Mouse (Mus musculus) yolk sac, embryonic 10.5 days (tissue): ENCODE data around the gene Otulin.

Source experiments
- DNase-seq: peaks from one replicate; pipeline ENCODE4 v3.0.0-alpha.2; 2017; ENCODE audit warnings: low spot score

The Otulin gene

DNA sequence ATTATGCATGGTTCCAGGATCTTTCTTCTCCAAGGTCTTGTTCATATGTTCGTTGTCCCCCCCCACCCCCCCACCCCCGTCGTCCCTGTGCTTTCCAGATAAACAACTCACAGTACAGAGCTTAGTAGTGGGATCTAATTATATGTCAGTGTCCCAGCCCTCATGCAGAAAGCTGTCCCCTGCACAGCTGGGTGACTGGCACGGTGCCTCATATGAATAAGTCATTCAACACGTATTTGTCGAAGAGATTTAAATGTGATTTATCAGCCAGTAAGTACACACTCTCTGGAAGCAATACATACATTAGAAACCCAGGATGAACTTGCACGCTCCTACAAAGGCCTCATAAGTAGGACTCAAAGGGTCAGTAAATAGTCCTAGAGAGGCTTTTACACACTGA, 80.6 kb downstream of the Otulin start:
- no peak for DNase-seq

DNA sequence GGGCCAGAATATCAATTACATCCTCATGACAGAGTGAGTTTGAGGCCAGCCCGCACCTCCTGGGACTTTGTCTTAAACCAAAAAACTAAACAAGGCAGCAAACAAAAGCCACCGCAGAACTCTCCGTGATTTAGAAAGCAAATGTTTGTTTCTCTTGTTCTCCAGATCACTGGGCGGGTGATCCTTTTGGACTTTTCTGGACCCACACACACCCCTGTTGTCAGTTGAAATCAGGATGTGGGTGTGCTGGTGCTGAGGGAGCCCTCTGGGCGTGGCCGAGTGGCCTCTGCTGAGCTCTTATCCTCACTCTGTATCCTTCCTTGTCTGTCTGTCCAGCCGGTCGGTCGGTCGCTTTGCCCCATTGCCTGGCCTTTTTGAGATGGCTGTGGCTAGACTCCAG, 81.4 kb downstream of the Otulin start:
- no peak for DNase-seq

DNA sequence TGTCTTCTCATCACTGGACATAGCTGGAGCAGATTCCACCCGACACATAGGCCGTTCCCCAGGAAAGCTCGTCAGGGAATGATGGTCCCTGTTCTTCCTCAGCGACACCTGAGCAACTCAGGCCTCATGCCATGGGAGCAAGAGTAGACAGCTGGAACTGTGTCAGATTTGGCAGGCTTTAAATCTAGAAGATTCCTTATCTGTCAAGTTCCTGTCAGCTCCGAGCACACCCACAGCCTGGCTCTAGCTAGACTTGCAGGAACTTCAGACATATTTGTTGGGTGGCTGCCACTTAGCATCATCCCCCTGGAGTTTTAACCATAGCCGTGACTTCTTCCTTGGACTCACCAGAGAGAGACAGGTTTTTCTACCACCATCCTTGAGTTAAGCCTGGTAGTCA, 82.4 kb downstream of the Otulin start:
- DNase-seq: no peak

DNA sequence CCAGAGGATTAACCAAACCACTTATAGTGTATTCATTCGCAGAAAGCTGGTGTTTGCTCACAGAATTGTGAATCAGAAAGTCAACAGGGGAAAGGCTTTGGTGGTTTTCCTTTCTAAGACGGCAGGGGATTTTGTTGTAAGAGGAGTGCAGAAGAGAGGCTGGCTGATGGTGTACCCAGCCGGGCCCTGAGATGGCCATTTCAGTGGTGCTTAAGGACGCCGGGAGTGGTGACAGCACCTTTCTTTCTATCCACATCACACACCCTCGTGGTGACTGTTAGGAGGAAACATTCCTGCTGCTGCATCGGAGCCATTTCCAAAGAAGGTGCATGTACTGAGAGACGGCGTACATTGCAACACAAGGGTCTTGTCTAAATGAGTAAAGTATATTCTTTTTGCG, 85.3 kb downstream of the Otulin start:
- DNase-seq: no peak

DNA sequence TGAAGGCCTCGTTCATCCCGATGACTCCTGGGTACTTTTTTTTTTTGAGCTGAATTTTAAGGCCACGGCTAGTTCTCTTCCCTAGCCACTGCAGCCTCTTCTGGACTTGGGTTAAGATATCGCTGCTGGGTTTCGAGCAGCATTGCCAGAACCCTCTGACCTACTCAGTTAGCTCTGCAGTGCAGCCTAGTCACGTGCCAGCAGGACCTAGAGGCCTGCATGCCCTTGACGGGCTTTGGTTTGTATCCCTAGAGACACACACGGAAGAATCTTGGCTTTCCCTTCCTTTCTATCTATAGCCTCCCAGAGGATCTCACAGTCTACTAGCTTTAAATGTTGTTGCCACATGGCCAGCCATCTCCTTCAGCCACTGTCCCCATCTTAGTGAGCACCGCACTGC, 90.7 kb downstream of the Otulin start:
- DNase-seq: no peak

DNA sequence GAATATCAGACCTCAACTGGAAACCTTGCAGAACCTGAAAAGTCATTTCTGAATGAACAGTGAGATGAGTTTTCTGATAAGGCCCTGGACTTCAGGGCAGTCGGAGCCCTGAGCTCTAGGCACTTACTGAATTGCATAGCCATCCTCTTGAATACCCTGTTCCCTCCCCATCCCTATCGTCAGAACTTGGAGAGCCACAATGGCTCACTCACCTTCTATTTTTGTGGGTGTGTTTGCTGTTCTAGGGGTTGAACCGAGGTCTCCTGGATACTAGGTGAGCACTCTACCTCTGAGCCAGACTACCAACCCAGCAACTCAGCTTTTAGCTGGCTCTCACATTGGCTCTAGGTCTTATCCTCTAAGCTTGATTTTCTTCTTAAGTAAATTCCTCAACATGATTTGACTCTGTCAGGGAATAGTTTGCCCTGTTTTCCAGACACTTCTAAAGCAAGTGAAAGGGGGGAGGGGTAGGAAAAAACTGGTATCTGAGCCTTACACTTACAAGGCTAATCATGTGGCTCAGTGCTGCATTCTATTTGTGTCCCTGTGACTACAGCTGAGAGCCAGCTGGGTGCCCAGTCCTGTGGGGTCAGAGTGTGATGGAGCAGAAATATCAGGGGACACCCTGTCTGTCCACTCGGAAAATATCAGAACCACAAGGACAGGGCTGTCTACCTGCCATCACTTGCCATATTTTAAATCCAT, 92.8 kb downstream of the Otulin start:
- DNase-seq: no peak

DNA sequence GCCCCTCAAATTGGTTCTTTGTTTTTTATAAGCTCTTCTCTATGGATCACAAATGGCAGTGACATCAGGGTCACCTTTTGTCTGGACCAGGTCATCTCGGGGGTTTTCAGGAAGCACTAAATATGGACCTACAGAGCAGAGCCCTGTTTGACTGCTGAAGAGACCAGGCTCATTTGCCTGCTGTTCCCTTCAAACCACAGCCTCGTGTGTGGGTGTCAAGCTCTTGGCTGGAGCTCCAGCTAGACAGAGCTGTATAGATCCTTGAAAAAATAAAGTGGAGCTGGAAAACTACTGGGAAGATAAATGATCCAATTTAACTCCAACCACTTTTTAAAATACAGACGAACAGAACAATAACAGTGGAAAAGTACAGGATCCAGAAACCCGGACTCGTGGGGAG, 93.7 kb downstream of the Otulin start:
- no peak for DNase-seq

DNA sequence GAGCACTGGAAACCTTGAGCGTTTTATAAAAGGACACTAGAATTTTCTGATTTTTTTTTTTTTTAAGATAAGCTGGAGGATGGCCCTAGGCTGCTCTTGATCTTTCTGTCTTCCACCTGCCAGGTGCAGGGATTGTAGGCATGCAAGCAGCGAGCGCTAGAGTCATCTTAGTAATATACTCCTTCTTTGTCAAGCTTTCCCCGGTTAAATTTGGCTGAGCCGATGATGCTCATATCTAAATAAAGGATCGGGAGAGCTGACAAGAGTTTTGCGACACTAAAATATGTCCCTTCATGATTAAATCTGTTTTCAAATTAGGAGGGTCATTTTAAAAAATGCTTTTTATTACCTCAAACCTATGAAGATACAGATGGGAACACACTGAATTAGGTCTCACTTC, 94.3 kb downstream of the Otulin start:
- no peak for DNase-seq

DNA sequence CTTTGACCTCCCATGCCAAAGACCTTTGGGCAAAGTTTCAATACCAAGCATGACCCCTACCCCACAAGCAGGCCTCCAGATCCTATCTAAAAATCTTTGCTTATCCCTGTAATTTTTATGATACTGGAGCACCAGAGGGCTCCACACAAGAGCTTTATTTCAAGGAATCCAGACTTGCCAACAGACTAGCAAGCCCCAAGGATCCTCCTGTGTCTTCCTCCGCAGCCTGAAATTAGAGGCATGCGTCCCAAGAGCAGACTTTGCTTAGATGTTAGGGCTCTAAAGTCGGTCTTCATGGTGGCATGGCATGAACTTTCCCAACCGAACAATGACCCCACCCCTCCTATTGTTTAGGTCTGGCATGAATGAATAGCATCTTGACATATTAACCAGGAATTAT, 94.8 kb downstream of the Otulin start:
- DNase-seq: no peak

DNA sequence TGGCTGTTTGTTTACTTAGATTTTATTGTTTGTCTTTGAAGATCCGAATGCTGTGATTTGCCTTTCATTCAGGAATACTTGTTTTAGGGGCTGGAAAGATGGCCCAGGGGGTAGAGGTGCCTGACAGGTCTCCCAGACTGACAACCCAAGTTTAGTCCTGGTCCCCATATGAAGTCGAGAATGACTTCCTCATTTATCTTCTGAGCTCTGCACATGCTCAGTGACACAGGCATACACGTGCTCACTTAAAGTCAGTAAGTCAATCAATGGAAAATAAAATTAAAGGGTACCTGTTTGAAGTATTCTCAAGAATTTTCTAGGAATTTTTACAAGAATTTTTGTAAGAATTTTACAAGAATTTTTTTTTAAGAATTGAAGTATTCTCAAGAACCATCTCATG, 97.5 kb downstream of the Otulin start:
- no peak for DNase-seq

DNA sequence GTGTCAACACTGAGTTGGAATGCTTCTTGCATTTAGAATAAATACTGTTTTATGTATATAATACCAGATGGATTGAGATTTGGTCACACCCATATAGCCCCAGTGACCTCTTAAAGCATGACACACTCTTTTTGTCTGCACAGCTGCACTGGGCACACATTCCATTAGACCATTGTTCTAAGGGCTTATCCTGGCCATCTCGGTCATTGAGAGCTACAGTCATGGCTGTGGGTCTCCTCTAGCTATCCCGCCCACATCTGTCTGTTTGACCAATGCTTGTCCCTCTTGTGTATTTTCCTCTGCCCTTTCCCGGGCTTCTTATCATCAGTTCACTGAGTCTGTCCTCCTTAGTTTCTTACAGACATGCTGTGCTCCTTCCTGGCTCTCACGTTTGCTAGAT, 100.5 kb downstream of the Otulin start:
- no peak for DNase-seq

DNA sequence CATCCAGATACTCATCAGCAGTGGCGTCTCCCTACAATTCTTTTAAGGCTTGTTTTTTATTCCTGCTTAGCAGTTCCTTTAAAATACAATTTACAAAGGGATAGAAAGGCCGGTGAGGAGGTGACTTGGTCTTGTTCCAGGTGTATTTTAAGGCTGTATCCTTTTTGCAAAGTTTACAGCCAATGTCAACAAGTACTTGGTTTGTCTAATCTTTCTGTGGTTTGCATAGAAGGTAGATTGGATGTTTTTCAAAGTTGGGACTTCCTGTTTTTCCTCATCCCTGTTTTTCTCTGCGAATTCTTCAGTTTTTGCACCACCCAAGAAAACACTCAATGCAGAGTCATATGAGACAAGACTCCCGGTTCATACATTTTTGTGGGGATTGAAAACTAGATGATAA, 101.6 kb downstream of the Otulin start:
- no peak for DNase-seq

DNA sequence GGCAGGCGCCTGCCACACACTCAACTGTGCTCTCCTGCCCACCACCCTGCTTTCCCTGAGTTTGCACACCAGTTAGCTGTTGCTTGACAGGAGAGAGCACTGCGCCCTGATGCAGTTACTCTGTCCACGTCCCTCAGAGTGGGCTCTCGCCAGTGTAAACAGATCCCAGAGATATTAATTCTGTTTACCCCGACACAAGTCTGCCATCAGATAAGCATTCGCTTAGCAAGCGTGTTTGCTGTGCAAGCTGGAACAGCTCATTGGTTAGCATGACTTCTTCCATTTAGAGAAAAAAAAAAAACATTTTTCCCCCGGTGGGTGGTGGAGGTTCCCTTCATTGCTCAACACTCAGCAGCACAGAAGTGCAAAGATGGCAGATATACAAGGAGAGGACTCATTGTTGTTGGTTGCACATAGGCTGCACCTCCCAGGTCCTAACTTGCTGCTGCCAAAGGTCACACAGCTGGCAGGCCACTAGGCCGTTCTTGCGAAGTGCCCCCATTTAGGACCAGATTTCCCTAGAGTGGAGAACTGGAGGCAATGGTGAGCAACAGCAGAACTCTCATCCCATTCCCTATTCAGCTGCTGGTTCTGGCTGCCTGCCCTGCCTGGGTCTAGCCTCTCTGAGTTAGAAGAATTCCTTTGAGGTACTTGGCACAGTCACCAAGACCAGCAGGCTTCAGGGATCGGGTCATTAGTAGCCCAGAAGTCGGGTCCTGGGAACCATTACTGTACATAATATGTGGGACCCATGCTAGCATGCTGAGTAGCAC, 105.1 kb downstream of the Otulin start:
- peak; percentile 68 for DNase-seq

DNA sequence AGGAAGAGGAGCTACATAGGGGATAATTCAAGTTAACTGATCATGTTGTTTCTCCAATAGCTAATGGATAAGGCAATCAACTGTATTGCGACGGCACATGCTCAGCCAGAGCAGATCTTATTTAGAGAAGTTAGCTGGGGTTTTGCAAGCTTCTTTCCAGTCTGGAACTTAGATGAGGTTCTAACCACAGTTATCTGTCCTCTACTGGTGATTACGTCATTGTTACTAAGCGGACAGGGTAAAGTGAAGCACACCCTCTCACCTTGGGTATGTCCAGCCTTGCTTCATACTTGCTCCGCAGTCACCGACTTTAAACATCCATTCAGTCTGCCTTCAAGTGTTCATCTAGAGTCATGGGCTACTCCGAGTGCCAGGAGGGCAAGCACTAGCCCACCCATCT, 110.6 kb downstream of the Otulin start:
- DNase-seq: no peak

DNA sequence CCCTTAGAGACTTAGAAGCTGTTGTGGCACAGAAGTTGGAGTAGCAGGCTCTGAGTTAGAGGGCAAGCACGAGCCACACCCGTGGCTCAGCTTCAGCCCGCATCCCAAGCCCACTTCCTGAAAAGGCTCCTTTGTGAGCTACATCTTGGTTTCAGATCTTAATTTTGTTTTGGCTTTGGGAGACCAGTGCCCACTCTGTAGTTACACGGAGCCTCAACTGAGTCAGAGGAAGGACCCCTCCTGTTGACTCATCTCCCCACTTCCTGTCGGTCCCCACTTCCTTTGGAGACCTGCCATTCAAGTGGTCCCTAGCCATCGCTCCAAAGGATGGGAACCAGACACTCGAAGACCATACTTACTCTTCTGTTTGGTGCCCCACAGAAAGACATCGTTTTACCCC, 112.5 kb downstream of the Otulin start:
- DNase-seq: no peak

DNA sequence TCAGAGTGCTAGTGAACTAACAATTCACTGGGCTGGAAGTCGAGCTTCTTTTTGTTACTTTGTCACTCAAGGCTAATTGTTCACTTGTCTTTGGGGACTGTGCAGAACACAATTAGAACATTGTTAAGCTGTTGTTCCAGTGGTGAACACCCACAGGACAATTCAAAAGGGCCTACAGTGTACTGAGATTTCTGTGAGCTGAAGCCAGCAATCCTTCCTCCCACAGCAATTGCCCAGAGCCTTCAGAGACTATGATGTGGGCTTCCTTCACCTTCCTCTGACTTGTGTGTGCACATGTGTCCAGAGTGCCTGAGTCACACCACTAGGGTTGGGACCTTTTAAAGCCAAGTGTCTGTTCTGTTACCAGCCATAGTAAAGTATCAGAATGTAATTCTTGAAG, 113.6 kb downstream of the Otulin start:
- no peak for DNase-seq

DNA sequence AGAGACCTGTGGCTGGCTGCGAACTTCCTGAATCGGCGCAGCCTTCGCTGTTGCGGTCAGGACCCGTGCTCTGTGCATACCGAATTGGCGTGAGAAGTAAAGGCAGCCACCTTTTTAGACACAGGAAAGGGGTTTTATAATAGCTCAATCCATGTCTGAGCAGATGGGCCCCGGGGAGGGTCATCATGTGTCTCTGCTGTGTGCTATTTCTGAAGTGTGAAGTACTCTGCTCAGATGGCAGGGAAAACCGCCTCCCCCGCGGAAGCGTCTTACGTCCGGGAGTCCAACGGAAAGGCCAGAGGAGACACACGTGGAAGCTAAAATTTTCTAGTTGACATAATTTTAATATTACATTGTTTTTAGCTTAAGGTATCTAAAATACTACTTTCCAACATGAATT, 121.5 kb downstream of the Otulin start:
- no peak for DNase-seq

DNA sequence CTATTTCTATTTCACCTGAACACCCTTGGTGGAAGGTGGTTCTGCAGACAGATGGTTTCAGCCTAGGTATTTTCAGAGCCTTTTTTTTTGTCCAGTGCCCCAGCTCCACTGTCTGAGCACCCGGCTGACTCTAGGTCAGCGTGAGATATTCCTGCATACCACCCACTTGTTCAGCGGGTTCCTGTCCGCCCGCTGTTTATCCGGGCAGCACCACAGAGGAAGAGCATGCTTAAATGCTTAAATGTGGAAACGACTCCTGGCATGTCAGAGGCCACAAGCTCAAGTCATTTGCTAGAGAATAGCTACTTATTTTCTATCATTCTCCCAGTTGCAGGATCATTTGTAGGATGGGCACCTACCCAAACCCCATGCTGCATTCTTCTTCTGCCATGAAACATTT, 122.3 kb downstream of the Otulin start:
- no peak for DNase-seq

DNA sequence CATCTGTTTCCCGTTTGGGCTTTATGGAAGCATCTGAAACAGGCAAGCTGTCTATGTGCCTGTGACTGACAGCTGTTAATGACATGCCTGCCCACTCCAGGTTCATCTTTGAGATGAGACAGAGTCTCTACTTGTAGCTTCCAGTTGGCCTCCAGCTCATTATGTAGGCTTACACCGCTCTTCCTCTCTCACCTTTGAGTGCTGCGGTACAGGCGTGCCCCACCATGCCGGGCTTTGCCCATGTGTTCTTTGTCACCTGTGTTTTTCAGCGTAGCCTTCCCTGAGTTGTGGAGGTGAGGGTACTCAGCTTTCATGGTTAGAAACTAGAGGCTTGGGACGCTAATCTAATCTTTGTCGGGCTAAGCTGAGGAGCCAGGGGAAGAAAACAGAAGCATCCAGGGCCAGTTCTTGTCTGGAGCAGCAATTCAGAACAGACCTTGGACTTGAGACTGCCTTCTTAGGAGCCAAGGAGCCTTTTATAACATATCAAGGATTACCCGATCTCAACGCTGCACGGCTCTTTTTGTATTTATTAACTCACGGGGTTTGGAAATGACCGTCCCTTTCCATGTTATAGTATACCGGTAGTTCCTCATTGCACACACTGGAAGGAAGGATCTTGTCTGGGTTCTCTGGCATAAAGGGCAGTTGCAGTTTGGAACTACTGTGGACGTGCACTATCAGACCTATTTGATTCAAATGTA, 123.4 kb downstream of the Otulin start:
- no peak for DNase-seq

DNA sequence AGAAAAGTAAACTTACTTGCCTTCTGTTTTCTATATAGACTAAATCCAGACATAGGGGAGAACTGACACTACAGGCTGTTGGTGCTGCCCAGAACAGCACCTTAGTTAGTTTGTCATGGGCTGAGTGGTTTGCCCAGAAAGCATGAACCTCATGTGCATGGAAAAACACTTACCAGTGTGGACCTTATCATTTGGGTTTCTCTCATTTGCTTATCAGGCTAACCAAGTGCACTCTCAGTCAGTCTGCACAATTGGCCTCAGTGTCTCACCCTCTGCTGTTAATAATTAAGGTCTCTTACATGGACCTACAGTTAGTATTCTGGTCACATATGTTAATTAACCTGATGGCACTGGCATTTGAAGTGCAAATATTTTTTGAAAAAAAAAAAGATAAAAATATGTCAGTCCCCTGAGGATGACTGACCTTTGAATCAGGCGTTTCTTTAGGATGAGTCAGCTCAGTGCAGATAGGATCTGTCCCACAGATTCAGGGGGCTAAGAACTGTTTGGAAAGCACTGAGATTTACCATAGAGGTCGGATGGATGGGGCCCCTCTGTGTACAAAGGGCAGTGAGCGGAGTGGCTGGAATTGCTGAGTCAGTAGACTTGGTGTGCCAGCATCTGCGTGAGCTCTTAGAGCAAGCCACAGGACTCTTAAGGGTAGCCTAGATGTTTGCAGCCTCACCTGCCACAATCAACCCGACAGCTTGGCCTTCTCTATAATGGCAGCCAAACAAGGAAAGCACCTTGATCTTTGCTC, 124.2 kb downstream of the Otulin start:
- peak; percentile 68 for DNase-seq

DNA sequence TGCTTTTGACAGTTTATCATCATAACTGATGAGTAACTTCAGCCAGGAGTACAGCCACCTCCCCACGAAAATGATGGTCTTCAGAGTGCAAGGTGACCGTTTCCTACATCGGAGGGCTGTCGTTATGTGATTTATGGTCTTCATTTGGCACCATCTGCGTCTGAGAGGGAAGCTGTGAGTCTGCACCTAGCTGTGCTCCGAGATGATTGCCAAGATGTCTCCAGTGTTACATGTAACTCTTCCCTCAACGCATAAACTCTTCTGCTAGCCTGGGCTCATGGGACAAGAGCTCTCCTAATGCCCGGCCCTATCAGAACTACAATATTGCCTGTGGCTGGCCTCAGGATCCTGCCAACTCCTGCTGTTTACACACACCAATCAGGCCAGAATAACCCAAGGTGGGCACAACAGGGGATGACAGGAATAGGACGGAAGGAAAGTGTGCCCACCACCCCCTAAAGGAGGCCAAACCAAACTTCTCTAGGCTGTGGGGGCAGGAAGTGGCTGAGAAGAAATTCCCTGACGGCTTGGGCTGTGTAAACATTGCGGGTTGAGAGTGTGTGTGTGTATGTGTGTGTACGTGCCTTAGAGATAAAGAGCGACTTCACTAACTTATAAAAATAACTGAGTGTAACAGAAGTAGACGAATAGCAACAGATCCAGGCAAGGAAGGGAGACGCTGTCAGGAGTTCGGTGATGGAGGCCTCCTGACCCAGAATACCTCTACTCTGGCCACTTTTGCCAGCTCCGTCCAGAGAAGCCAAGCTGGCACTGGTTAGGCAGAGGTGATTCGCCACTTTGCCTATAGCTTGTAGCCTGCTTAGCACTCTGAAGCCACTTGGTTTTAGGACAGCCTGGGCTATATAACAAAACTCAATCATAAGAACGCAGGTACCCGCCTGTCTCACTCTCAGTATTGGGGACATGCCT, 126.4 kb downstream of the Otulin start:
- DNase-seq: peak; percentile 49
